Mouse (Mus musculus): ENCODE measurements around the gene Ppp6r3. TPM values are rescaled to one million over a fixed set of nuclear protein-coding genes. Genes with fewer than 3 reads are reported as not detected.

The Ppp6r3 gene
- polyA plus RNA-seq, 1 experiment = 34.4 TPM

GRCm38 (mm10) chr19:3532717-3533260 is 42.8 kb downstream of the Ppp6r3 start:
- peaks cover 15% of the 10 kb centered on the region for H3K4me1 ChIP-seq (ENCODE audit: control insufficient read depth, insufficient read depth, insufficient read length)

GRCm38 (mm10) chr19:3529781-3530180 is 45.8 kb downstream of the Ppp6r3 start:
- H3K4me3 ChIP-seq (ENCODE audit: extremely low read depth, insufficient read depth, insufficient read length) = no peak overlapping the region
- TF ChIP-seq POLR2A (IDR thresholded peaks at IDR 0.05; ENCODE audit: low read depth, low read length) = no peak
- TF ChIP-seq CTCF (IDR thresholded peaks at IDR 0.05; ENCODE audit: extremely low read depth, insufficient read depth, insufficient read length, insufficient replicate concordance) = no peak
- H3K27ac ChIP-seq (ENCODE audit: insufficient read depth, low read length) = no peak overlapping the region
- peaks cover 4% of the 10 kb centered on the region for H3K4me1 ChIP-seq (ENCODE audit: control insufficient read depth, insufficient read depth, insufficient read length)
- no peaks in the 10 kb centered on the region for H3K27me3 ChIP-seq (ENCODE audit: control insufficient read depth, insufficient read depth, low read length)
- 87% methylated on average over 3 of the region's 3 CpGs for WGBS
- peaks cover 12% of the 10 kb centered on the region for H3K36me3 ChIP-seq (ENCODE audit: control insufficient read depth, insufficient read depth, low read length)
- DNase-seq (ENCODE audit: low read depth in 1 of 2, low spot score in 2 of 2) = no peak

More at GRCm38 (mm10) chr19:3532717-3533260, 42.8 kb downstream of the Ppp6r3 start:
- H3K4me3 ChIP-seq (ENCODE audit: extremely low read depth, insufficient read depth, insufficient read length) = no peak overlapping the region
- no peaks in the 10 kb centered on the region for H3K36me3 ChIP-seq (ENCODE audit: control insufficient read depth, insufficient read depth, low read length)
- 92% methylated on average over 14 of the region's 14 CpGs for WGBS
- H3K27me3 ChIP-seq (ENCODE audit: control insufficient read depth, insufficient read depth, low read length) = no peaks in the 10 kb centered on the region
- H3K27ac ChIP-seq (ENCODE audit: insufficient read depth, low read length) = no peak overlapping the region
- DNase-seq (ENCODE audit: low read depth in 1 of 2, low spot score in 2 of 2) = no peak
- no peak for TF ChIP-seq POLR2A (IDR thresholded peaks at IDR 0.05; ENCODE audit: low read depth, low read length)
- TF ChIP-seq CTCF (IDR thresholded peaks at IDR 0.05; ENCODE audit: extremely low read depth, insufficient read depth, insufficient read length, insufficient replicate concordance) = no peak

- H3K27ac ChIP-seq (ENCODE audit: insufficient read depth, low read length) = no peak overlapping the region
- no peaks in the 10 kb centered on the region; the same call in none of the 2 replicates for H3K4me1 ChIP-seq (ENCODE audit: control insufficient read depth, insufficient read depth, insufficient read length)
- no peaks in the 10 kb centered on the region for H3K27me3 ChIP-seq (ENCODE audit: control insufficient read depth, insufficient read depth, low read length)
- DNase-seq (ENCODE audit: low read depth in 1 of 2, low spot score in 2 of 2) = no peak
- no peak overlapping the region for H3K4me3 ChIP-seq (ENCODE audit: extremely low read depth, insufficient read depth, insufficient read length)
- WGBS = 89% methylated on average over 4 of the region's 4 CpGs
- TF ChIP-seq CTCF (IDR thresholded peaks at IDR 0.05; ENCODE audit: extremely low read depth, insufficient read depth, insufficient read length, insufficient replicate concordance) (no peak), POLR2A (IDR thresholded peaks at IDR 0.05; ENCODE audit: low read depth, low read length) (no peak)
- H3K36me3 ChIP-seq (ENCODE audit: control insufficient read depth, insufficient read depth, low read length) = peaks cover 12% of the 10 kb centered on the region
Observed at GRCm38 (mm10) chr19:3528646-3529045, 46.9 kb downstream of the Ppp6r3 start.

GRCm38 (mm10) chr19:3527531-3527930 is 48.0 kb downstream of the Ppp6r3 start:
- no peaks in the 10 kb centered on the region; the same call in none of the 2 replicates for H3K4me1 ChIP-seq (ENCODE audit: control insufficient read depth, insufficient read depth, insufficient read length)
- H3K36me3 ChIP-seq (ENCODE audit: control insufficient read depth, insufficient read depth, low read length) = peaks cover 14% of the 10 kb centered on the region
- TF ChIP-seq CTCF (IDR thresholded peaks at IDR 0.05; ENCODE audit: extremely low read depth, insufficient read depth, insufficient read length, insufficient replicate concordance) (no peak), POLR2A (IDR thresholded peaks at IDR 0.05; ENCODE audit: low read depth, low read length) (no peak)
- no peaks in the 10 kb centered on the region for H3K27me3 ChIP-seq (ENCODE audit: control insufficient read depth, insufficient read depth, low read length)
- no peak for DNase-seq (ENCODE audit: low read depth in 1 of 2, low spot score in 2 of 2)
- no peak overlapping the region for H3K27ac ChIP-seq (ENCODE audit: insufficient read depth, low read length)
- H3K4me3 ChIP-seq (ENCODE audit: extremely low read depth, insufficient read depth, insufficient read length) = no peak overlapping the region
- WGBS = 95% methylated on average over 4 of the region's 4 CpGs

GRCm38 (mm10) chr19:3519471-3520169 is 55.9 kb downstream of the Ppp6r3 start:
- Histone ChIP-seq H3K27ac (ENCODE audit: insufficient read depth, low read length) (no peak overlapping the region), H3K4me3 (ENCODE audit: extremely low read depth, insufficient read depth, insufficient read length) (no peak overlapping the region), H3K36me3 (ENCODE audit: control insufficient read depth, insufficient read depth, low read length) (peaks cover 19% of the 10 kb centered on the region), H3K27me3 (ENCODE audit: control insufficient read depth, insufficient read depth, low read length) (no peaks in the 10 kb centered on the region), H3K4me1 (ENCODE audit: control insufficient read depth, insufficient read depth, insufficient read length) (no peaks in the 10 kb centered on the region)
- DNase-seq (ENCODE audit: low read depth in 1 of 2, low spot score in 2 of 2) = no peak
- 89% methylated on average over 4 of the region's 4 CpGs for WGBS
- TF ChIP-seq CTCF (IDR thresholded peaks at IDR 0.05; ENCODE audit: extremely low read depth, insufficient read depth, insufficient read length, insufficient replicate concordance) (no peak), POLR2A (IDR thresholded peaks at IDR 0.05; ENCODE audit: low read depth, low read length) (no peak)

- DNase-seq (ENCODE audit: low read depth in 1 of 2, low spot score in 2 of 2) = no peak
- H3K4me1 ChIP-seq (ENCODE audit: control insufficient read depth, insufficient read depth, insufficient read length) = no peaks in the 10 kb centered on the region
- H3K27ac ChIP-seq (ENCODE audit: insufficient read depth, low read length) = no peak overlapping the region
- H3K36me3 ChIP-seq (ENCODE audit: control insufficient read depth, insufficient read depth, low read length) = peaks cover 34% of the 10 kb centered on the region
- H3K4me3 ChIP-seq (ENCODE audit: extremely low read depth, insufficient read depth, insufficient read length) = no peak overlapping the region
- H3K27me3 ChIP-seq (ENCODE audit: control insufficient read depth, insufficient read depth, low read length) = no peaks in the 10 kb centered on the region
- no peak for TF ChIP-seq CTCF (IDR thresholded peaks at IDR 0.05; ENCODE audit: extremely low read depth, insufficient read depth, insufficient read length, insufficient replicate concordance)
- TF ChIP-seq POLR2A (IDR thresholded peaks at IDR 0.05; ENCODE audit: low read depth, low read length) = no peak
- WGBS = 88% methylated on average over 3 of the region's 3 CpGs
Observed at GRCm38 (mm10) chr19:3497216-3497615, 78.3 kb downstream of the Ppp6r3 start.

- Histone ChIP-seq H3K36me3 (ENCODE audit: control insufficient read depth, insufficient read depth, low read length) (peaks cover 51% of the 10 kb centered on the region), H3K27me3 (ENCODE audit: control insufficient read depth, insufficient read depth, low read length) (no peaks in the 10 kb centered on the region), H3K4me1 (ENCODE audit: control insufficient read depth, insufficient read depth, insufficient read length) (no peaks in the 10 kb centered on the region), H3K27ac (ENCODE audit: insufficient read depth, low read length) (no peak overlapping the region), H3K4me3 (ENCODE audit: extremely low read depth, insufficient read depth, insufficient read length) (no peak overlapping the region)
- TF ChIP-seq POLR2A (IDR thresholded peaks at IDR 0.05; ENCODE audit: low read depth, low read length) (no peak), CTCF (IDR thresholded peaks at IDR 0.05; ENCODE audit: extremely low read depth, insufficient read depth, insufficient read length, insufficient replicate concordance) (no peak)
- DNase-seq (ENCODE audit: low read depth in 1 of 2, low spot score in 2 of 2) = no peak
- 96% methylated on average over 4 of the region's 4 CpGs for WGBS
Observed at GRCm38 (mm10) chr19:3489826-3490225, 85.7 kb downstream of the Ppp6r3 start.
